Mouse (Mus musculus): ENCODE data around the gene Klhl11.
A peak's percentile ranks its signal among the peaks of the same experiment; 100 is the strongest.

Gene Klhl11

GRCm38 (mm10) chr11:100414021-100414913, 58.3 kb downstream of the Klhl11 start, which contains the start of gene P3h4:
P3h4 (minus strand) TSS chr11:100414836.
- DNase-seq (ENCODE audit: low read depth, low spot score) = peak; percentile 53

GRCm38 (mm10) chr11:100413541-100413940, 59.0 kb downstream of the Klhl11 start:
- DNase-seq (ENCODE audit: low read depth, low spot score) = no peak
